Mouse (Mus musculus) spleen, adult 2 months (tissue): ENCODE results near the gene 1700014D04Rik.

ENCODE experiments used
- CTCF ChIP-seq: fragments of 200-500 bp; IDR thresholded peaks from 2 replicates; pipeline ENCODE4 v1.5.1; 2011; ENCODE audit warnings: mild to moderate bottlenecking, inconsistent platforms; ENCODE audit not compliant: insufficient read depth, insufficient read length, insufficient replicate concordance; ENCODE audit errors: extremely low read depth
- POLR2A ChIP-seq: fragments of 200-500 bp; IDR thresholded peaks from 2 replicates; pipeline ENCODE4 v1.6.1; 2011; ENCODE audit warnings: low read depth, low read length, inconsistent platforms

- TF ChIP-seq CTCF (no peak), POLR2A (no peak)
These were observed 49.4 kb upstream of the 1700014D04Rik start for GRCm38 (mm10) chr13:59795807-59796465.
